Comparison of ENCODE assay signal across 9 mouse cellular contexts in the genomic region with DNA sequence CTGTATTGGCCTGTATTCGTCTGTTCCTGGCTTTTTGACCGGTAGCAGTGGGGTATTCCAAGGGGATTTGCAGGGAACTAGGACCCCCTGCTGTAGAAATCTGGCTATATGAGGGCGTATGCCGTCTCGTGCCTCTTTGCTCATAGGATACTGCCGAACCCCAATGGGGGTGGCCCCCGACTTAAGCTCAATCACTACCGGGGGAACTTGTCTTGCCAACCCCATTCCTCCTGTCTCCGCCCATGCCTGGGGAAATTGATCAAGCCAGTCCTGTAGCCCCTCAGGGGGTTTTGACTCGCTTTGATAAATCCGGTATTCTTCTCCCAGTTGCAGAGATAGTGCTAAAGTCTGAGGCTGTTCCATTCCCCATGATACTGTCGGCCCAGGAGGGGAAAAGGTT.
DNase-seq lines count a peak whose midpoint lies in the region; ATAC-seq lines count a peak whose summit lies in the region.
"Had no signal": no experiment of that assay in that cellular context is flagged by ENCODE, and none has a peak within 500 bp of the region (broad histone marks: within the 10 kb centered on the region; RNA-seq: fewer than 3 reads in every experiment).

No protein-coding gene starts in this region.

- H3K4me1 ChIP-seq in embryonic facial prominence, embryonic 11.5 days (ENCODE audit: control insufficient read depth, insufficient read depth, low read length), result no peaks in the 10 kb centered on the region
- no peaks in the 10 kb centered on the region for H3K4me1 ChIP-seq in neural tube, embryonic 14.5 days (ENCODE audit: control insufficient read depth, insufficient read depth, low read length)
- H3K4me1 ChIP-seq: stomach, embryonic 15.5 days had no signal

- no peak overlapping the region for H3K4me2 ChIP-seq in embryonic facial prominence, embryonic 11.5 days (ENCODE audit: low read depth, low read length)
- H3K4me2 ChIP-seq in neural tube, embryonic 14.5 days (ENCODE audit: low read depth, low read length), result no peak overlapping the region
- H3K4me2 ChIP-seq: stomach, embryonic 15.5 days had no signal

- peaks cover 15% of the 10 kb centered on the region for H3K27me3 ChIP-seq in embryonic facial prominence, embryonic 11.5 days (ENCODE audit: control insufficient read depth, insufficient read depth, low read length)
- no peaks in the 10 kb centered on the region for H3K27me3 ChIP-seq in neural tube, embryonic 14.5 days (ENCODE audit: control insufficient read depth, insufficient read depth, low read length)
- H3K27me3 ChIP-seq: stomach, embryonic 15.5 days had no signal

- no peak for ATAC-seq in embryonic facial prominence, embryonic 11.5 days (replicated peaks; ENCODE audit: insufficient number of reproducible peaks, low FRiP score, low TSS enrichment, low read depth)
- 0 out of 2 replicates have a peak, but pooled peaks have one; percentile 28 for ATAC-seq in neural tube, embryonic 14.5 days (ENCODE audit: low read depth)
- ATAC-seq in erythroblast, adult 5-6 weeks (replicated peaks; ENCODE audit: low FRiP score, poor library complexity, severe bottlenecking), result no peak

- H3K27ac ChIP-seq in embryonic facial prominence, embryonic 11.5 days (replicated peaks; ENCODE audit: low read depth, low read length), result no peak overlapping the region
- no peak overlapping the region for H3K27ac ChIP-seq in neural tube, embryonic 14.5 days (ENCODE audit: low read depth, low read length)
- H3K27ac ChIP-seq: stomach, embryonic 15.5 days had no signal

- peak; percentile 0 to 4 for DNase-seq in heart, adult 9 months (ENCODE audit: low spot score in 2 of 2)
- DNase-seq in heart, adult 8-10 months (ENCODE audit: low spot score), result no peak
- peak; percentile 7 for DNase-seq in A20 (ENCODE audit: low read depth, low spot score)
- peak; percentile 3 for DNase-seq in embryonic facial prominence, embryonic 11.5 days (ENCODE audit: low spot score)
- DNase-seq in induced T-regulatory cell, adult 2 months (ENCODE audit: low read depth), result peak; percentile 7
- no peak for DNase-seq in layer of hippocampus, adult 9-10 months (ENCODE audit: low spot score)

- peaks cover 69% of the 10 kb centered on the region for H3K9me3 ChIP-seq in embryonic facial prominence, embryonic 11.5 days (replicated peaks; ENCODE audit: control insufficient read depth, low read length)
- peaks cover 74% of the 10 kb centered on the region for H3K9me3 ChIP-seq in neural tube, embryonic 14.5 days (ENCODE audit: control insufficient read depth, low read length)

- peaks cover 10% of the 10 kb centered on the region for H3K36me3 ChIP-seq in embryonic facial prominence, embryonic 11.5 days (replicated peaks; ENCODE audit: control insufficient read depth, insufficient read depth, low read depth, low read length)
- no peaks in the 10 kb centered on the region for H3K36me3 ChIP-seq in neural tube, embryonic 14.5 days (ENCODE audit: control insufficient read depth, insufficient read depth, low read length)

- no peak overlapping the region for H3K9ac ChIP-seq in embryonic facial prominence, embryonic 11.5 days (replicated peaks; ENCODE audit: low read length)
- H3K9ac ChIP-seq in neural tube, embryonic 14.5 days (replicated peaks; ENCODE audit: low read depth, low read length), result no peak overlapping the region
- H3K9ac ChIP-seq: stomach, embryonic 15.5 days had no signal

- no peak overlapping the region for H3K4me3 ChIP-seq in embryonic facial prominence, embryonic 11.5 days (ENCODE audit: low read depth, low read length)
- no peak overlapping the region for H3K4me3 ChIP-seq in neural tube, embryonic 14.5 days (ENCODE audit: low read depth, low read length)
- H3K4me3 ChIP-seq: stomach, embryonic 15.5 days had no signal

- WGBS in embryonic facial prominence, embryonic 11.5 days, result 69% methylated on average over 12 of the region's 12 CpGs
- 71% methylated on average over 12 of the region's 12 CpGs for WGBS in neural tube, embryonic 14.5 days

Comparison
In these comparisons a context has a peak if more than half of its experiments do, and no peak if none do; other contexts are left out.
1. DNase-seq: peak in heart, adult 9 months (2 of 2), A20 (single experiment), embryonic facial prominence, embryonic 11.5 days (single experiment) and induced T-regulatory cell, adult 2 months (single experiment); none in heart, adult 8-10 months (single experiment) and layer of hippocampus, adult 9-10 months (single experiment).